Mouse (Mus musculus): ENCODE measurements around the gene Gng8. TPM values are rescaled to one million over a fixed set of nuclear protein-coding genes. Genes with fewer than 3 reads are reported as not detected.
A peak's percentile ranks its signal among the peaks of the same experiment; 100 is the strongest.

Gng8 gene
- total and polyA plus RNA-seq, 2 experiments from 2014 or later: 0.27 to 1.7 TPM

DNA sequence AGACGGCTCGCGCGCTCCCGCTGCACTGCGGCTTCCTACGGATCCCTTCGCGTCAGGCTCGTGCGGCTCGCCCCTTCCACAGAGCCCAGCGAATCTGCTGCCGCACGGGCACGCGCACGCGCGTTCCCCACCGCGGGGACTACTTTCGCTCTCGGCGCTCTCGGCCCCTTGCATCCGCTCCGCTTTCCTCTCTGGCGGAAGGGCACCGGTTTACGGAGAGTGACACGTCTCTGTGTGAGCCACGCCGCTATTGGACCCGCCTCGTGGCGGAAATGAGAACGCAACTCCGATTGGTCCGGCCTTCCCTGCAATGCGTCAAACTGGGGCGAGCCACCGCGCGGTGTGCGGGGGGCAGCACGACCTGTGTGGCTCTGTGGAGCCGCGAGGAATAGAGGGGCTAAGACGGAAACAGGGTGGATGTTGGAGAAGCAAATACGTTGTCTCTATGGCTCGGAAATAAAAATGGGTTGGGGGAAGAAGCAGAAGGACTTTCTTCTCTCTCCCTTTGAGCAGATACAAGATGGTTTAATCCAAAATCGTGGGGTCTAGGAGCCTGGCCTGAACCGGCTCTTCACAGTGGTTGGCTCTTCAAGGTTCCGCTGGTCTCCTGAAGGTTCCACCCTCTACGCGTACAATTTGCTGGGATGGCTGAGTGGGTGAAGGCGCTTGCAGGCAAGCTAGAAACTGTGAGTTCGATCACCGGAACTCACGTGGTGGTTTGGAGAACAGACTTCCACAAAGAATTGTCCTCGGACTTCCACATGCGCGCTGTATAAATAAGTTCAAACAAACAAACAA is 32.6 kb downstream of the Gng8 start, which contains the start of gene Calm3:
Gene Calm3, minus strand, starts transcription at position 78 of the 798 bp plus-strand sequence.
- Histone ChIP-seq H3K4me2 (ENCODE audit: low read depth, low read length) (peak within 1 kb of the TSS; percentile 99), H3K4me3 (ENCODE audit: low read depth, low read length) (peak within 1 kb of the TSS; percentile 89), H3K9me3 (replicated peaks; ENCODE audit: control insufficient read depth, low read length) (no peaks in the 10 kb centered on the region), H3K9ac (replicated peaks; ENCODE audit: low read depth, low read length) (peak within 1 kb of the TSS; percentile 93), H3K4me1 (ENCODE audit: control insufficient read depth, insufficient read depth) (peaks cover 37% of the 10 kb centered on the region), H3K36me3 (replicated peaks; ENCODE audit: control insufficient read depth, insufficient read depth, low read length) (peaks cover 11% of the 10 kb centered on the region), H3K27ac (ENCODE audit: low read depth) (peak within 1 kb of the TSS; percentile 95), H3K27me3 (ENCODE audit: control insufficient read depth, insufficient read depth, low read length) (no peaks in the 10 kb centered on the region)
- peak; percentile 86 for ATAC-seq (ENCODE audit: insufficient read depth, low read depth)
- 2% methylated on average over 64 of the region's 64 CpGs for WGBS
- DNase-seq (ENCODE audit: low spot score): peak; percentile 98
- TF ChIP-seq EP300 (IDR thresholded peaks at IDR 0.05; ENCODE audit: low read depth) (peak; percentile 95; the same call in 1 of the 2 replicates), CTCF (IDR thresholded peaks at IDR 0.05; ENCODE audit: low read depth) (no peak)

DNA sequence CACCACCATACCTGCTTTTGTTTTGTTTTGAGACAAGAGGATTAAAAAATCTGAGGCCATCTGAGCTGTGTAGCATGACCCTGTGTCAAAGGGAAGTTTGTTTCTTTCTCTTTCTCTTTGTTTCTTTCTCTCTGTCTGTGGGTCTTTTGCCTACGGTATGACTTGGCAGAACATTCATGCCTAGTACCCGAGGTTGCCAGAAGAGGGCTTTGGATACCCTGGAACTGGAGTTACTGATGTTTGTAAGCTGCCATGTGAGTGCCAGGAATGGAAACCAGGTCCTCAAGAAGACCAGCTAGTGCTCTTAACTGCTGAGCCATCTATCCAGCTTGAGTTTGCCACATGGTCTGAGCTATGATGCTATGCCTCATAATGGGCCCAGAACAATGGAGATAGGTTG is 36.8 kb downstream of the Gng8 start:
- no peak for ATAC-seq (ENCODE audit: insufficient read depth, low read depth)

DNA sequence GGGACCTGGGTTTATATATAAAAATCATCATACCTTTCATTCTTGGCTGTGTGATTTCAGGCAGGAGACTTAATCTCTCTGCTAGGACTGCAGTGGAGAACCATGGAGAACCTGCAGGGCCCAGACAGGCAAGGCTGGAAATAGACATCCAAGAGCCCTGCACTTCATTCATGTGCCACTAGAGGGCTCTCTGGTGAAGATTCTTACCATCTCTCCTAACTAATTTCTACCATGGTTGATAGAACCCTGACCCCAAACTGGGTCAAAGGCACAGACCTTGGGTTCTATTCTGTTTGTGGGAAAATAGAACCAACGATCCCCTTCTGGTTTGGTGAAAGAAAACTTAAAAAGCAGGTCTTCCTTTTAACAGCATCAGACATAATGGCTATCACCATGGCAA is 39.3 kb downstream of the Gng8 start:
- 7% methylated on average over 1 of the region's 1 CpGs for WGBS
- H3K9me3 ChIP-seq (replicated peaks; ENCODE audit: control insufficient read depth, low read length): no peaks in the 10 kb centered on the region
- H3K9ac ChIP-seq (replicated peaks; ENCODE audit: low read depth, low read length): no peak overlapping the region
- no peak overlapping the region for H3K4me3 ChIP-seq (ENCODE audit: low read depth, low read length)
- no peak for ATAC-seq (ENCODE audit: insufficient read depth, low read depth)
- H3K36me3 ChIP-seq (replicated peaks; ENCODE audit: control insufficient read depth, insufficient read depth, low read length): no peaks in the 10 kb centered on the region
- H3K4me1 ChIP-seq (ENCODE audit: control insufficient read depth, insufficient read depth): no peaks in the 10 kb centered on the region
- peak; percentile 44 for DNase-seq (ENCODE audit: low spot score)
- no peaks in the 10 kb centered on the region for H3K27me3 ChIP-seq (ENCODE audit: control insufficient read depth, insufficient read depth, low read length)
- no peak overlapping the region for H3K4me2 ChIP-seq (ENCODE audit: low read depth, low read length)
- no peak overlapping the region for H3K27ac ChIP-seq (ENCODE audit: low read depth)
- TF ChIP-seq EP300 (IDR thresholded peaks at IDR 0.05; ENCODE audit: low read depth): no peak
- TF ChIP-seq CTCF (IDR thresholded peaks at IDR 0.05; ENCODE audit: low read depth): peak; percentile 71

More for the DNA sequence above, 36.8 kb downstream of the Gng8 start:
- Histone ChIP-seq H3K4me1 (ENCODE audit: control insufficient read depth, insufficient read depth) (no peaks in the 10 kb centered on the region), H3K9me3 (replicated peaks; ENCODE audit: control insufficient read depth, low read length) (no peaks in the 10 kb centered on the region), H3K27ac (ENCODE audit: low read depth) (no peak overlapping the region), H3K27me3 (ENCODE audit: control insufficient read depth, insufficient read depth, low read length) (no peaks in the 10 kb centered on the region), H3K9ac (replicated peaks; ENCODE audit: low read depth, low read length) (no peak overlapping the region), H3K36me3 (replicated peaks; ENCODE audit: control insufficient read depth, insufficient read depth, low read length) (no peaks in the 10 kb centered on the region), H3K4me2 (ENCODE audit: low read depth, low read length) (no peak overlapping the region), H3K4me3 (ENCODE audit: low read depth, low read length) (no peak overlapping the region)
- TF ChIP-seq EP300 (IDR thresholded peaks at IDR 0.05; ENCODE audit: low read depth): no peak
- no peak for TF ChIP-seq CTCF (IDR thresholded peaks at IDR 0.05; ENCODE audit: low read depth)
- no peak for DNase-seq (ENCODE audit: low spot score)
- WGBS: 27% methylated on average over 2 of the region's 2 CpGs

DNA sequence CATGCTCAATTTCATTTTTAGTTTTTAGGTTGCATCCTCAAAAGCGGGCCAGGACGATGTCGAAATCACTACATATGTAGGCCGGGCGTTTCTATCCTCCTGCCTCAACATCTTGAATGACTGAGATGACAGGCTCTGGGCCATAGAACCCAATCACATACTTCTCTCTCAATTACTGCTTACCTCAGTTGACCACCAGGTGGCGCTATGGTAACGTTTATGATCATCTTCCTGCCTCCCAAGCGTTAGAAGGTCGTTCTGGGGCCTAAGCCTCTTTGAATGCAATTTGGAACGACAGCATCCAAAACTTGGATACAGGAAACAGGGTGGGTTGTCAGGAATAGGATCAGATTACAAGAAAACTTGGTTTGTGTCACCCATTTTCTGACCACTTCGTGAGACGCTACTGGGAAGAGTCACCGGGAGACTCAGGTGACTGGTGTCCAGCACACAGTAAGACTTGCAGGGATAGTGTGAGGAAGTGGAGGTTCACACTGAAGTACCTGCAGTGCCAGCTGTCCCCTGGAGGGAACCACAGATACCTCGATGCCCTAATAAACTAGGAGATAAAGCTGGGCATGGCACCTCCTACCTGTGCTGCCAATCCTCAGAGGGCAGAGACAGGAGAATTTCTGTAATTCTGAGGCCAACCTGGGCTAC is 40.5 kb downstream of the Gng8 start:
- TF ChIP-seq EP300 (IDR thresholded peaks at IDR 0.05; ENCODE audit: low read depth) (no peak), CTCF (IDR thresholded peaks at IDR 0.05; ENCODE audit: low read depth) (peak; percentile 90)
- H3K9me3 ChIP-seq (replicated peaks; ENCODE audit: control insufficient read depth, low read length): no peaks in the 10 kb centered on the region
- H3K27me3 ChIP-seq (ENCODE audit: control insufficient read depth, insufficient read depth, low read length): no peaks in the 10 kb centered on the region
- H3K4me3 ChIP-seq (ENCODE audit: low read depth, low read length): no peak overlapping the region
- WGBS: 21% methylated on average over 14 of the region's 14 CpGs
- no peaks in the 10 kb centered on the region for H3K4me1 ChIP-seq (ENCODE audit: control insufficient read depth, insufficient read depth)
- DNase-seq (ENCODE audit: low spot score) (peak; percentile 80), ATAC-seq (ENCODE audit: insufficient read depth, low read depth) (peak; percentile 66; the same call in 1 of the 2 replicates)
- H3K9ac ChIP-seq (replicated peaks; ENCODE audit: low read depth, low read length): no peak overlapping the region
- no peaks in the 10 kb centered on the region for H3K36me3 ChIP-seq (replicated peaks; ENCODE audit: control insufficient read depth, insufficient read depth, low read length)
- no peak overlapping the region for H3K27ac ChIP-seq (ENCODE audit: low read depth)
- H3K4me2 ChIP-seq (ENCODE audit: low read depth, low read length): no peak overlapping the region

DNA sequence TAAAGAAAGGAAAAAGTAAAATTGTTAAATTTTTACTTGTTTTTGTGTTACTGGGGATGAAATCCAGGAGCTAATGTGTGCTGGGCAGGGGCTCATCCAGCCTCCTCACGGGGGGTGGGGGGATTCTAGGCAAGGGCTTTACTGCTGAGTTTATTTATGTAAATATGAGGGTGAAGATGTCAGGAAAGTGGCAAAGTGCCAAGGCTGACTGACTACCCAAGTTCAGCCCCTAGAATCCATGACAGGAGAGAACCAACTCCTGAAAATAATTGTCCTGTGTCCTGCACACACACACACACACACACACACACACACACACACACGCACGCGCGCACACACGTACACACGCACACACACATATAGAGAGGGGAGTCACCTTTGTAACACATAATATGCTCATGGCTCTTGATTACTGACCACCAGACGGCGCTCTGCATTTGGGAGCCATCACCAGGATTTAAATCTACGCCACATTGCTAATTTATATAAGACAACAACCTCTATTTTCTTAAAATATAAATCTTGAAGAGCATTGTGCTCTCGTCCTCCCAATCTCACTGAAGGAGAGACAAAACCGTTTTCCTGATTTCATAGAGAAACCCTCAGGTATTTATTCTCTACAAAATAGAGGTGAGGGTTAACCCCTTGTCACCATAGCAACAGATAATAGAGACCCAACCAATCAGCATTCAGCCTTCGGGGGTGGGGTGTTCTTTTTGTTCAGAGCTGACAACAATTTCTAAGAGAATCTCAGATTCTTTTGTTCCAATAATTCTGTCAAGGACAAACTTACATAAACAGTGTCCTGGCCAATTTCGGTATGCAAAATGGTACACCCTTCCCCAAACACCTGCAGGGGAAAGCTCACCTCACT is 41.4 kb downstream of the Gng8 start:
- no peaks in the 10 kb centered on the region for H3K27me3 ChIP-seq (ENCODE audit: control insufficient read depth, insufficient read depth, low read length)
- WGBS: 34% methylated on average over 14 of the region's 14 CpGs
- no peak overlapping the region for H3K27ac ChIP-seq (ENCODE audit: low read depth)
- DNase-seq (ENCODE audit: low spot score) (no peak), ATAC-seq (ENCODE audit: insufficient read depth, low read depth) (no peak)
- no peak overlapping the region for H3K4me3 ChIP-seq (ENCODE audit: low read depth, low read length)
- no peak overlapping the region for H3K4me2 ChIP-seq (ENCODE audit: low read depth, low read length)
- H3K9ac ChIP-seq (replicated peaks; ENCODE audit: low read depth, low read length): no peak overlapping the region
- no peaks in the 10 kb centered on the region for H3K9me3 ChIP-seq (replicated peaks; ENCODE audit: control insufficient read depth, low read length)
- no peaks in the 10 kb centered on the region for H3K4me1 ChIP-seq (ENCODE audit: control insufficient read depth, insufficient read depth)
- H3K36me3 ChIP-seq (replicated peaks; ENCODE audit: control insufficient read depth, insufficient read depth, low read length): no peaks in the 10 kb centered on the region
- peak; percentile 68 for TF ChIP-seq CTCF (IDR thresholded peaks at IDR 0.05; ENCODE audit: low read depth)
- TF ChIP-seq EP300 (IDR thresholded peaks at IDR 0.05; ENCODE audit: low read depth): no peak
